Mouse (Mus musculus) kidney, adult 2 months (tissue): ENCODE data around the gene Ifnk.

Experiments used
- CTCF ChIP-seq: fragments of 200-500 bp; conservative IDR thresholded peaks from 2 replicates; pipeline ENCODE4 v1.5.1; 2011; ENCODE audit warnings: low read depth, mild to moderate bottlenecking, control low read depth, low read length, moderate library complexity, mixed read lengths; ENCODE audit not compliant: insufficient read depth, insufficient read length
- POLR2A ChIP-seq: fragments of 200-500 bp; IDR thresholded peaks from one replicate; pipeline ENCODE4 v1.6.1; 2011; ENCODE audit warnings: low read depth, low read length, control low read depth

DNA sequence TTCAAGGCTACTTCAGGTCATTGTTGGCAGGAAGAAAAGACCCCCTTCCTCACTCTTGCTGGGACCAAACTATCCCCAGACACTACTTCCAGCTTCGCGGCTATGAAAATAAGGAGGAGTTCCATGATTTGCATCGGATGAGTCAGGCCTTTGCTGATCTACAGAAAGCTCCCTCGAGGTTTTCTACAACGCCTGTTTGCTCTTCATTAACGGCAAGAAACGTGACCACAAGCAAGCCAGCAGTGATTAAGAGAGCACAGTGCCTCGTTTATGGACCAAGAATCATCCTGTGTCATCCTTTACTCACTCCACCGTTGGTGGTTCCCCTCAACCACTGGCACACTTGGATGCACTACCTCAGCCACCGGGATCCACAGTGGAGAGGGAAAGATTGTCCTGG lies 6.1 kb upstream of the Ifnk start:
- no peak for TF ChIP-seq CTCF
- TF ChIP-seq POLR2A: no peak
